Mouse (Mus musculus) forebrain, embryonic 12.5 days (tissue): ENCODE data around the gene Tnfrsf18. TPM values are rescaled to one million over a fixed set of nuclear protein-coding genes. Genes with fewer than 3 reads are reported as not detected.

Source experiments
- ATAC-seq: fragments of 200-750 bp; cut with Nextera tagmentation; 2 replicates; pipeline ENCODE4 v1.8.0; 2017; ENCODE audit warnings: moderate TSS enrichment; ENCODE audit not compliant: low FRiP score
- H3K27ac ChIP-seq: fragments of 300-500 bp; sonication (generic); 2 replicates; pipeline ENCODE4 v1.5.1; 2016; ENCODE audit warnings: mild to moderate bottlenecking
- H3K27me3 ChIP-seq: fragments of 300-500 bp; sonication (generic); 2 replicates; pipeline ENCODE4 v1.6.1; 2016; ENCODE audit warnings: mild to moderate bottlenecking
- H3K36me3 ChIP-seq: fragments of 300-500 bp; sonication (generic); replicated peaks from 2 replicates; pipeline ENCODE4 v1.6.1; 2016; ENCODE audit warnings: mild to moderate bottlenecking
- H3K4me1 ChIP-seq: fragments of 300-500 bp; sonication (generic); 2 replicates; pipeline ENCODE4 v1.6.1; 2016
- H3K4me2 ChIP-seq: fragments of 300-500 bp; sonication (generic); 2 replicates; pipeline ENCODE4 v1.6.1; 2016; ENCODE audit warnings: mild to moderate bottlenecking, moderate library complexity
- H3K4me3 ChIP-seq: fragments of 300-500 bp; sonication (generic); replicated peaks from 2 replicates; pipeline ENCODE4 v1.5.1; 2016; ENCODE audit warnings: mild to moderate bottlenecking
- H3K9ac ChIP-seq: fragments of 300-500 bp; sonication (generic); 2 replicates; pipeline ENCODE4 v1.6.1; 2016; ENCODE audit warnings: mild to moderate bottlenecking
- H3K9me3 ChIP-seq: fragments of 300-500 bp; sonication (generic); 2 replicates; pipeline ENCODE4 v1.6.1; 2016
- WGBS: fragments of 180-500 bp; shearing (Covaris S2); methylation state at CpG from one replicate; pipeline ENCODE4 v1.1.7; 2016; 5-methylcytosine and 5-hydroxymethylcytosine counted together
- polyA plus RNA-seq: library from polyadenylated mRNA; unstranded; fragments of >200 nt; fragmentation: Nextera tagmentation; extraction: Ambion mirVana; gene quantifications from 2 replicates; pipeline ENCODE4 v1.2.1, GENCODE M21; 2016

Tnfrsf18 gene
- polyA plus RNA-seq, 1 experiment from 2014 or later: 1.4 TPM

GRCm38 (mm10) chr4:156063861-156064509 lies 38.0 kb downstream of the Tnfrsf18 start:
- H3K9me3 ChIP-seq: no peaks in the 10 kb centered on the region
- 0 out of 2 replicates have a peak overlapping the region, but pooled peaks have one; percentile 10 for H3K27ac ChIP-seq
- no peak overlapping the region for H3K9ac ChIP-seq
- no peaks in the 10 kb centered on the region for H3K36me3 ChIP-seq
- peaks cover 3% of the 10 kb centered on the region; the same call in 1 of the 2 replicates for H3K27me3 ChIP-seq
- H3K4me1 ChIP-seq: peaks cover 8% of the 10 kb centered on the region
- H3K4me2 ChIP-seq: no peak overlapping the region
- 1% methylated on average over 4 of the region's 4 CpGs for WGBS
- no peak overlapping the region for H3K4me3 ChIP-seq
- ATAC-seq: no peak

- H3K27me3 ChIP-seq: no peaks in the 10 kb centered on the region
- 86% methylated on average over 9 of the region's 9 CpGs for WGBS
- ATAC-seq: no peak
- H3K27ac ChIP-seq: no peak overlapping the region
- no peaks in the 10 kb centered on the region for H3K9me3 ChIP-seq
- no peak overlapping the region for H3K4me2 ChIP-seq
- H3K9ac ChIP-seq: no peak overlapping the region
- peaks cover 8% of the 10 kb centered on the region for H3K4me1 ChIP-seq
- no peaks in the 10 kb centered on the region for H3K36me3 ChIP-seq
- H3K4me3 ChIP-seq: no peak overlapping the region
These were observed 38.5 kb downstream of the Tnfrsf18 start for GRCm38 (mm10) chr4:156064510-156064897.

GRCm38 (mm10) chr4:156065156-156065894 lies 39.4 kb downstream of the Tnfrsf18 start:
- Histone ChIP-seq H3K4me2 (no peak overlapping the region), H3K4me1 (peaks cover 16% of the 10 kb centered on the region), H3K9me3 (no peaks in the 10 kb centered on the region), H3K27ac (no peak overlapping the region), H3K4me3 (no peak overlapping the region), H3K9ac (no peak overlapping the region), H3K27me3 (no peaks in the 10 kb centered on the region), H3K36me3 (no peaks in the 10 kb centered on the region)
- ATAC-seq: no peak
- WGBS: 92% methylated on average over 10 of the region's 10 CpGs

GRCm38 (mm10) chr4:156067256-156067949 lies 41.4 kb downstream of the Tnfrsf18 start:
- H3K36me3 ChIP-seq: no peaks in the 10 kb centered on the region
- no peaks in the 10 kb centered on the region for H3K27me3 ChIP-seq
- H3K4me1 ChIP-seq: peaks cover 22% of the 10 kb centered on the region
- no peak overlapping the region for H3K27ac ChIP-seq
- H3K4me3 ChIP-seq: no peak overlapping the region
- WGBS: 73% methylated on average over 5 of the region's 5 CpGs
- H3K9ac ChIP-seq: no peak overlapping the region
- no peak for ATAC-seq
- H3K4me2 ChIP-seq: no peak overlapping the region
- H3K9me3 ChIP-seq: no peaks in the 10 kb centered on the region

GRCm38 (mm10) chr4:156069701-156070100 lies 43.7 kb downstream of the Tnfrsf18 start:
- Histone ChIP-seq H3K4me2 (no peak overlapping the region), H3K4me1 (peaks cover 14% of the 10 kb centered on the region), H3K27me3 (no peaks in the 10 kb centered on the region), H3K9me3 (no peaks in the 10 kb centered on the region), H3K9ac (no peak overlapping the region), H3K4me3 (no peak overlapping the region), H3K36me3 (no peaks in the 10 kb centered on the region), H3K27ac (peak overlapping the region; percentile 51; the same call in 1 of the 2 replicates)
- no peak for ATAC-seq
- WGBS: 88% methylated on average over 8 of the region's 8 CpGs

- H3K4me2 ChIP-seq: no peak overlapping the region
- WGBS: 35% methylated on average over 6 of the region's 6 CpGs
- H3K9ac ChIP-seq: no peak overlapping the region
- no peaks in the 10 kb centered on the region for H3K36me3 ChIP-seq
- H3K4me1 ChIP-seq: peaks cover 14% of the 10 kb centered on the region
- H3K27ac ChIP-seq: peak overlapping the region; percentile 51
- no peaks in the 10 kb centered on the region for H3K9me3 ChIP-seq
- peak; percentile 20; the same call in 1 of the 2 replicates for ATAC-seq
- no peaks in the 10 kb centered on the region for H3K27me3 ChIP-seq
- no peak overlapping the region for H3K4me3 ChIP-seq
These were observed 44.3 kb downstream of the Tnfrsf18 start for GRCm38 (mm10) chr4:156070276-156070675.

- Histone ChIP-seq H3K4me2 (no peak overlapping the region), H3K27me3 (peaks cover under 1% of the 10 kb centered on the region), H3K4me3 (no peak overlapping the region), H3K9me3 (no peaks in the 10 kb centered on the region), H3K9ac (no peak overlapping the region), H3K27ac (peak overlapping the region; percentile 51), H3K36me3 (no peaks in the 10 kb centered on the region), H3K4me1 (peaks cover 14% of the 10 kb centered on the region)
- peak; percentile 46; the same call in 1 of the 2 replicates for ATAC-seq
- 32% methylated on average over 2 of the region's 2 CpGs for WGBS
These were observed 44.8 kb downstream of the Tnfrsf18 start for GRCm38 (mm10) chr4:156070716-156071115.

- ATAC-seq: no peak
- Histone ChIP-seq H3K36me3 (no peaks in the 10 kb centered on the region), H3K9me3 (no peaks in the 10 kb centered on the region), H3K4me2 (peak overlapping the region; percentile 74; the same call in 1 of the 2 replicates), H3K4me1 (peaks cover 13% of the 10 kb centered on the region), H3K27ac (no peak overlapping the region), H3K4me3 (no peak overlapping the region), H3K27me3 (peaks cover 38% of the 10 kb centered on the region), H3K9ac (0 out of 2 replicates have a peak overlapping the region, but pooled peaks have one; percentile 53)
- 9% methylated on average over 8 of the region's 8 CpGs for WGBS
These were observed 51.0 kb downstream of the Tnfrsf18 start for GRCm38 (mm10) chr4:156076911-156077382.

- H3K4me2 ChIP-seq: peak overlapping the region; percentile 74
- H3K27ac ChIP-seq: no peak overlapping the region
- no peaks in the 10 kb centered on the region for H3K36me3 ChIP-seq
- H3K9me3 ChIP-seq: no peaks in the 10 kb centered on the region
- peaks cover 13% of the 10 kb centered on the region for H3K4me1 ChIP-seq
- H3K9ac ChIP-seq: peak overlapping the region; percentile 53
- WGBS: under 1% methylated on average over 58 of the region's 58 CpGs
- no peak; the same call in 1 of the 2 replicates for ATAC-seq
- H3K4me3 ChIP-seq: peak overlapping the region; percentile 40
- peaks cover 38% of the 10 kb centered on the region for H3K27me3 ChIP-seq
These were observed 51.7 kb downstream of the Tnfrsf18 start for GRCm38 (mm10) chr4:156077499-156078301.
